Mouse (Mus musculus): ENCODE results near the gene Cnpy2. TPM values are rescaled to one million over a fixed set of nuclear protein-coding genes. Genes with fewer than 3 reads are reported as not detected.

The Cnpy2 gene
- total RNA-seq, 1 experiment from 2014 or later = 45.3 TPM

Other genes starting within 250 kb of the Cnpy2 start
- 601 to 762 TPM (median 711 TPM) in 3 replicates for gene Atp5b, start 239.2 kb upstream of the Cnpy2 start, total RNA-seq (2017)
- gene Baz2a, start 230.9 kb upstream of the Cnpy2 start, total RNA-seq (2017) = 36.8 to 80.0 TPM (median 45.1 TPM) in 3 replicates
- 2.2 to 23.9 TPM (median 6.5 TPM) in 3 replicates for gene Rbms2, start 142.2 kb upstream of the Cnpy2 start, total RNA-seq (2017)
- not detected in 3 replicates for gene Gls2, start 128.0 kb upstream of the Cnpy2 start, total RNA-seq (2017)
- gene Spryd4, start 110.7 kb upstream of the Cnpy2 start, total RNA-seq (2017) = 5.1 to 9.0 TPM (median 7.3 TPM) in 3 replicates
- gene Mip, start 96.6 kb upstream of the Cnpy2 start, total RNA-seq (2017) = not detected in 3 replicates
- 6.0 to 13.5 TPM (median 9.7 TPM) in 3 replicates for gene Timeless, start 90.4 kb upstream of the Cnpy2 start, total RNA-seq (2017)
- not detected in 3 replicates for gene Apon, start 68.4 kb upstream of the Cnpy2 start, total RNA-seq (2017)
- gene Apof, start 53.8 kb upstream of the Cnpy2 start, total RNA-seq (2017) = 0.39 TPM in 1 of 3 replicates, not detected in the others
- gene Stat2, start 51.9 kb upstream of the Cnpy2 start, total RNA-seq (2017) = 17.5 to 30.8 TPM (median 30.3 TPM) in 3 replicates
- not detected in 3 replicates for gene Il23a, start 23.7 kb upstream of the Cnpy2 start, total RNA-seq (2017)
- gene Pan2, start 19.1 kb upstream of the Cnpy2 start, total RNA-seq (2017) = 12.1 to 21.8 TPM (median 14.6 TPM) in 3 replicates
- gene Cs, start 15.3 kb downstream of the Cnpy2 start, total RNA-seq (2017) = 72.5 to 84.0 TPM (median 77.3 TPM) in 3 replicates
- gene Coq10a, start 46.5 kb downstream of the Cnpy2 start, total RNA-seq (2017) = 18.2 to 21.9 TPM (median 19.4 TPM) in 3 replicates
- gene Ankrd52, start 54.7 kb downstream of the Cnpy2 start, total RNA-seq (2017) = 6.5 to 18.2 TPM (median 8.3 TPM) in 3 replicates
- not detected in 3 replicates for gene Slc39a5, start 78.8 kb downstream of the Cnpy2 start, total RNA-seq (2017)
- 34.6 to 49.4 TPM (median 44.2 TPM) in 3 replicates for gene Nabp2, start 89.0 kb downstream of the Cnpy2 start, total RNA-seq (2017)
- 16.2 to 36.8 TPM (median 28.3 TPM) in 3 replicates for gene Rnf41, start 89.2 kb downstream of the Cnpy2 start, total RNA-seq (2017)
- 53.3 to 103 TPM (median 61.2 TPM) in 3 replicates for gene Smarcc2, start 136.8 kb downstream of the Cnpy2 start, total RNA-seq (2017)
- 2,131 to 2,768 TPM (median 2,315 TPM) in 3 replicates for gene Myl6, start 171.7 kb downstream of the Cnpy2 start, total RNA-seq (2017)
- gene Myl6b, start 176.2 kb downstream of the Cnpy2 start, total RNA-seq (2017) = not detected in 3 replicates
- gene Esyt1, start 203.4 kb downstream of the Cnpy2 start, total RNA-seq (2017) = 135 to 345 TPM (median 157 TPM) in 3 replicates
- 16.1 to 26.5 TPM (median 19.1 TPM) in 3 replicates for gene Zc3h10, start 225.3 kb downstream of the Cnpy2 start, total RNA-seq (2017)
- gene Rpl41, start 226.8 kb downstream of the Cnpy2 start, total RNA-seq (2017) = 2,103 to 2,260 TPM (median 2,168 TPM) in 3 replicates
- gene Pa2g4, start 243.5 kb downstream of the Cnpy2 start, total RNA-seq (2017) = 37.2 to 74.1 TPM (median 47.8 TPM) in 3 replicates